Mouse (Mus musculus): Measurements from ENCODE around the gene Psmb11.
"Not testable (repeated sequence)": the region's sequence is repeated elsewhere in the genome, so short reads cannot be mapped to it uniquely, and the experiment has no call there.

The Psmb11 gene

DNA sequence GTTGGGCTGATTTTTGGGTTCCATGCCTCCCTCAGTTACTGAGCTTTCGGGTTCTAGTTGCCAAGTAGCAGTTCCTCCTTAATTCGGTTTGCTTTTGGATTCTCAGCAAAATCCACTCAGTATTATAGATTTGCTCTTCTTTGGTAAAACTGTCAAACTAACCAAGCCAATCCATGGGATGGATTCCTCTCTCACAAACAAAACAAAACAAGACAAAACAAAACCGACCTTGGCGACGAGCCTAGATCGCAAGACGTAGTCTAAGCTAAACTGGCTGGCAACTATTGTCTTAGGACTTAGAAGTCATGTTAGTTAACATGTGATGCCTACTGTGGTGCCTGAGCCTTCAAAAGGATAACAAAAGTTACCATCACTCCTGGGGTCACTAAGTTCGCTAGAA lies 17.5 kb upstream of the Psmb11 start:
- DNase-seq = no peak

DNA sequence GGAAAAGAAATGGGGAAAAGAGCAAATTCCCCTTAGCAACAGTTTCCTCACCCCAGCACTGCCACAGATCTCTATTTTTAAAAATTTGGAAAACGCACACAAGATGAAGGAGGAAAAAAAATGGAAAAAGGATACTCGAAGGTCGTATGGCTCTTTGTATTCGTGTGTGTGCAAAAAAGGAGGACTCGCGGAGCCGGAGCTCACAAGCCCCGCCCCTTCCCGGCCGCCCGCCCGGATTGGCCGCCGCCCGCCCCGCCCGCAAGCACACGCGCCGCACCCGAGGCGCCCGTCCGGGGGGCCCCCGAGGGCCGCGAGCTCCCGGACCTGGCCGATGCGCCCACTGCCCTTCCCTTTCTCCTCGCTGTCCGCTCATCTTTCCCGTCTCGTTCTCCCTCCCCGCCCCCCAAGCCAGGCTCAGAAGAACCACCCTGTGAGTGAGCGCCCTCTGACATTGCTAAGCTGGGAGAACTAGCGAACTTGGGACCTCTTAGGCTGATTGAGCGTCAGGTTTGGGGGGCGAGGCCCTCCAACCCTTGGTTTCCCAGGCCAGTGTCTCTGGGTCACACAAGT lies 15.4 kb upstream of the Psmb11 start, which contains the start of gene 4931414P19Rik:
4931414P19Rik (minus strand) TSS at position 242 of the 570 bp plus-strand sequence.
- DNase-seq = peak; percentile 59 to 61

DNA sequence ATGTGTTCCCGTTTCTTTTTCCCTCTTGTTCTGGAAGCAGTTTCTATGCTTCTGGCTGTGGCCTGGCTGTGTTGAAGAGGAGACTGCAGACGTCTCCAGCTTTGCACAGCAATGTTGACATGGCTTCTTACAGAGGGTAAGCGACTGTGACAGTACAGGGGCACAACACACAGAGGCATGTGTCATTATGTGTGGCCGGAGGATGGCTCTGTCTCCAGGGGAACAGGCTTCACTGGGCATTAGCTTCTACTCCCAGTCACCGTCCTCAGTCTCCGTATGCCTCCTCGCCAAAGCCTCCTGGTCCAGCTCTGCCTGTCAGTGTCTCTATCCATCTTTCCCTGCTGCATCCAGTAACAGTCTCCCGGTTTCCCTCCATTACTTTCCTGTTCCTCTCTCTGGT lies 14.0 kb upstream of the Psmb11 start:
- no peak for DNase-seq

DNA sequence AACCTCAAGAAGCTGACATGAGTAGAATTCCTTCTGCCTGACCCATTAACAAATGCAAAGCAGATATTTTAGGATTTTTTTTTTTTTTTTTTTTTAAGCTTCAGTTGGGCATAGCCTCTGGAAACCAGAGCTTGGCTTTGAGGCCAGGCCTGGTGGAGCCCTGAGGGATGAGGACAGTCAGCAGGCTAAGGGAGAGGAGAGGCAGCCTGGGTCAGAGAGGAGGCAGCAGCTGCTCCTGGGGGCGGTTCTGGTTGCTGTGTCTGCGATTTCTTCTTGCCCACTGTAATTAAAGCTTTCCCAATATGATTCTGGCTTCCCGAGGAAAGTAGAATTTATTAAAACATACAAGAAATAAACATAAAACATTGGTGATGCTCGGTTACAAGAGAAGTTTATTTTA lies 12.0 kb upstream of the Psmb11 start:
- DNase-seq = no peak

DNA sequence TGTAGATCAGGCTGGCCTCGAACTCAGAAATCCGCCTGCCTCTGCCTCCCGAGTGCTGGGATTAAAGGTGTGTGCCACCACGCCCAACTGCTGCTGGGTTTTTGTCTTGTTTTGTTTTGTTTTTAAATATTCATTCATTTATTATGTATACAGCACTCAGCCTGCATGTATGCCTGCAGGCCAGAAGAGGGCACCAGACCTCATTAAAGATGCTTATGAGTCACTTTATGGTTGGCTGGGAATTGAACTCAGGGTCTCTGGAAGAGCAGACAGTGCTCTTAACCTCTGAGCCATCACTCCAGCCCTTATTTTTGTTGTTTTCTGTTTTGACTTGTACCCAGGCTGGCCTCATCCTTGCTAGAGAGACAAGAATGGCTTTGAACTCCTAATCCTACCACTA lies 11.3 kb upstream of the Psmb11 start:
- DNase-seq = no peak

DNA sequence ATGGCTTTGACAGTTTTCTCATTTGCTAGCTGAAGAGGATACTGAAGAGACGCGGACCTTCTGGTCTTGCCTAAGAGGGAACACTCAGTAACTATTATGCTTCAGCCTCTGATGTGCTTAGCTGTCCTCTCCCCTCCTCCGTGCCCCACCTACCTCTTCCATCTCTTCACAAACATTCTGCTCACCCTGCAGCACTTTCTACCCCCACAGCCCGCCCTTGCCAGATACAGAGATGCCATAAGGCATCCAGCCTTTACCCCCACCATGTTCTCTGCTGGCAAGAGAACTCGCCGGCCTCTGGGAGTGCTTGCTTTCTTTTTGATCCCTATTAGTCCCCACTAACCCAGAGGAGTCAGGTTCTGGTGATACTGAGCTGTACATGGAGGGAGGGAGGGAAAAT lies 10.6 kb upstream of the Psmb11 start:
- DNase-seq = no peak

DNA sequence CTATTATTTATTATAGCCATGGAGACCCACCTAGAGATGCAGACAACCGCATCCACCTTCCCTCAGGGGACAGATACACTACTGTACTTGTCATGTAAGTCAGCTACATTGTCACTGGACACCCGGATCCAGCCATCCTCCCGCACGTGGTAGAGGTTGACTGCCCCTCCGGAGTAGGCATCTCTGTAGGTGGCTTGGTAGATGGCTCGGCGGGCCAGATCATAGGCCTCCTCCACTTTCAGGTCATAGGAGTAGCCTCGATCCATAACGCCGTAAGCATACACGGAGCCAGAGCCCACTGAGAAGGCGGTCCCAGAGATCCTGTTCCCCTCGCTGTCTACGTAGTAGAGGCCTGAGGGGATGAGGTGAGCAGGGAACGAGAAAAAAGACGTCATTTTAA lies 7.1 kb upstream of the Psmb11 start:
- not testable (repeated sequence) for DNase-seq

DNA sequence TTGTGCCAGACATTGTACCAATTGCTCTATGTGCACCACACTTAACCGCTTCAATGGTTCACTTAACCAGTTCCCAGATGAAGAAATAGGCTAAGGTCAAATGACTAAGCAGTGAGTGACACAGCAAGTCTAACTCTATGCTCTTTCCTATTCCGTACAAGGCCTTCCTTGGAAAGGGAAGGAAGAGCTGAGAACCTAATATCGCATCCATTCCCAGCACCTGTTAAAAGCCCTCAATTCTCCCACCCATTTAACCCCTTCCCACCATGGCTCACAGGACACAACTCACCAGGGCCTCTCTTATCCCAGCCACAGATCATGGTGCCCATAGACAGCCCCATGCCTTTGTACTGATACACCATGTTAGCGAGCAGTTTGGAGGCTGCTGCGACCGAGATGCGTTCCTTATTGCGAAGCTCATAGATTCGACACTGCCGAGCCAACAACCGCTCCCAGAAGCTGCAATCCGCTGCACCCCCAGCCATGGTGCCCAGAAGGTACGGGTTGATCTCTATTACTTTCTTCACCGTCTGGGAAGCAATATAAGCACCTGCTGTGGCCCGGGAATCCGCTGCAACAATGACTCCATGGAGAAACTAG lies 4.9 kb upstream of the Psmb11 start:
- no peak for DNase-seq

DNA sequence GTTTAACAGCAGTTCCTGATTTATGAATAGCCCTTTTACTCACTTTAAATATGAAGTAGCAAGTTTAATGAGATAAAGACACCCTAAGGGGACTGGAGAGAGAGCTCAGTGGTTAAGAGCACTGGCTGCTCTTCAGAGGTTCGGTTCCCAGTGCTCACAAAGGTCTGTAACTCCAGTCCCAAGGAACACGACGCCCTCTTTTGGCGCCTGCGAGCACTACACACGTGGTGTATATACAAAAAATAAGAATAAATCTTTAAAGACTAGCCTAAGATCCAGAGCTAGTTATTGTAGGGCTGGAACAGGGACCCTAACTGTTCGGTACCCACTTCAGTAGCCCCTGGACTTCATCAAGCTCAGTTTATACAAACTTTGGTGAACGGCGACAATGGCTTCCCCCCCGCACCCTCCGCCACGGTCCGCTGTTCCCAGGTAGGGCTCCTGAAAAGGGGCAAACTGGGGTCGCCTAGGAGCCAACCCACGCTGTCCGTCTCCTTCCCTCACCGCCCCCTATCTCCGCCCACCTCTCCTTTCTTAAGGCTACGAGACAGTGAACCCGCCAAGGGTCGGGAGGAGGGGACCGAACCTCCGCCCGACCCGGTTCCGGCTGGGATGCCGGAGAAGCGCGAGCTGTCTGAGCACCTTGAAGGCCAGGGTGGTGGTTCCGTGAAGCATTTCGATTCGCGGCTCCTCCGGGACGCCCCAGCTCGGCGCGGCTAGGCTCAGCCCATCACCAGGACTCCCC lies 3.9 kb upstream of the Psmb11 start:
- DNase-seq = no peak

DNA sequence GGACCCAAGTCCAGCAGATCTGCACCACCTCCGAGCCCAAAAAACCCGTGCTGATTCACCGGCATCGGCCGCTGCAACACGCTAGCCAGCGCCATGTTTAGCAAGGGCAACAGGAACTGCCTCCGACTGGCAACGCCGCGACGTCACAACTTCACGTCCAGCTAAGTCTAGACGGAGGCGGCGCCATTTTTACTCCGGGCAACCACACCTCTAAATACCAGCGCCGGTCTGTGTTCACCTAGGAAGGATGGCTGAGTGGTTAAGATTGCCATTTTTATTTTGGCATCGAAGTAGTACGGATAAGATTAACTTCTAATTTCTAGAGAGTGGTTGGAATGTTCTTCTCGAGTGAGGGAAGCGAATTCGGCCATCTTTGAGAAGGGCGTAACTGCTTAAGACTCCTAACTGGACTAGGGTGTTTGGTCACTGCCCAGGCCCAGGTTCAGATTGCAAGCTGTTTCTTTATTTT lies 3.3 kb upstream of the Psmb11 start, which contains the start of gene Psmb5:
Psmb5 (minus strand) TSS at position 126 of the 469 bp plus-strand sequence.
- peak; percentile 72 to 80 for DNase-seq

DNA sequence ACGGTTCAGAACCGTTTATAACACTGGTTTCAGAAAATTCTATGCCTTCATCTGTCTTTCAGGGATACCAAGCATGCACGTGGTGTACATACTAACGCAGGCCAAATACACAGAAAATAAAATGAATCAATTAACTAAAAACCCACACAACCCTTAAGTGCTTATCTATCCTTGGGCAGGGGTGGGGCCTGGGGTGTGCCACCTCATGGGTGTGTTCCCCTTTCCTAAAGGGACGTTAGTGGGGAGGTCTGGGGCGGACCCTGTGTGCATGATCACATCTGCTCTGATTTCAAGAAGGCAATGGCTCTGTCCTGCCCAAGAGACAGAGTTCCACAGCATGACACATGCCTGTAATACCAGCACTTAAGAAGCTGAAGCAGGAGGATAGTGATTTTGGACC lies 2.1 kb downstream of the Psmb11 start:
- no peak for DNase-seq

DNA sequence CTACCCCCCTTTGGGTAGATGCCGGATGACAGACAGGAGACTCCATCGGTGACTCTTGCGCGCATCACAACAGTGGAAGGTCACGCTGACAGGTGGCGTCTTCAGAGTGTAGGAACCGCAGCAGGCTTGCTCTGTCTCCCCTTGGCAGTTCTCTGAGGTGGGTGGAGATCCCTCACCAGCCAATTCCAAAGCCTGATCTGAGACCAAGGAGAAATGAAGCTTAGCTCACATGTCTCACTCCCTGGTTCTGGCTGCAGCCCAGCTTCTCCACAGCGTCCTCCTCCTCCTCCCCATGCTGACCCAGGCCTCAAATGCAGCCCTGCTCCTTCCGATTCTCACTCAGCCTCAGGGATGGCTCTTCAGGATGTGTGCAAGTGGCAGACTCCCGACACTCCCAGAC lies 3.7 kb downstream of the Psmb11 start:
- DNase-seq = no peak

DNA sequence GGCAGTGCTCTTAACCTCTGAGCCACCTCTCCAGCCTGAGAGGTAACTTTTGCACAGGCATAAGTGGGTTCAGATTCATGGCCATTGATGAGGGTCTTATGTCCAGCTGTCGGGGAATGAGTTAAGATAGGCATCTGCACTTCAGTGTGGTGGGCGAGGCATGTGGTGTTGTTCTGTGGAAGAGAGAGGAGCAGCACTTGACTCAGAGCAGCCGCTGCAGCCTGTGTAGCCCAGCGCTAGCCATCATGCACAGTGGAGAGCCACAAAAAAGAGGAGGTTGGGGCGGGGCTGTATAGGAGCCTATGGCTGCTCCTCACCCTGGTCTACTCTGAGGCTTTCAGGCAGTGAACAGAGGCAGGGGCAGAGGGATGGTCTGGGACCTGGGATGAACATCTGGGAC lies 6.9 kb downstream of the Psmb11 start:
- no peak for DNase-seq

DNA sequence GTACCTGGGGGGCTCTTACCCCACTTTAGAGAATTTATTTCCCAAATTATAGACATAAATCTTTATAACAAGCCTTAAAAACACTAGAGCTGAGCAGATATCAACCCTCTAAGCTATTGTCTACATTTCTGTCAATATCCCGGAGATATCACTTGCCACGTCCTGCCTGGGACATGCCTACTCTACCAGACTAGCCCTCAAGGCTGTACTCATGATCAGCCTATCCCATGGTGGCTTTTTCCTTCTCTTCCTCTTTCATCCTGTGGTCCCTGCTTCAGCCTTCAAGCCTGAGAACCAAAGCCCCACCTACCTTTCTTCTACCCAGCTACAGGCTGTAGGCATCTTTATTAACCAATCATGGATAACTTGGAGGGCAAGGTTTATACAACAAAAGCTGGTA lies 8.6 kb downstream of the Psmb11 start:
- DNase-seq = no peak

DNA sequence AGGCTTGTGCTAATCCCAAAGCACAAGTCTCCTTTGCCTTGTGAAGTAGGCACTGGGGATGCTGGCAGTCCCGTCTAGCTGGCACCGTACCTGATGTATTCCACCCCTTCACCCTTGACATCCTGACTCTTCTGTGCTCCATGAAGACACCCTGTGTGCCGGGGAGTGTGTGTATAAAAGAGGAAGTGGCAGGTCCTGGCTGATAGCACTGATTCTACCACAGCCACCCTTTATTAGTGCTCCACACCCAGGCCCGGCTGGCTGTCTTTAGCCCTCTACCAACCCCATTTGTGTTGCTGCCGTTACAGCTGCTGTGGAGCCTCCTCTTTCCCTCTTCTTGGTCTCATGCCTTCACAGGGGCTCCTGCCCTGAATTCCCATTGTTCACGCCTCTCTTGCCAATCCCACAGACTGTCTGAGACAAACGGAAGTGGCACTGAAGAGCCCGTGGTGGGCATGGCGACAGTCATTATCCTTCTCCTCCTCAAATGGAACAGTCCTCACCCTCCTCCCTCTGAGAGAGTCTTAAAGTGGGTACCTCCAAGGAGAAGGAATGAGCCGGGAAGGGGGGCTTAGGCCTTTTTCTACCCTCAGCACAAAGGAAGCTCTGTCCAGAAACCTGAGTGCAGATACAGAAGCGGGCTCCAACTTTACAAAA lies 9.5 kb downstream of the Psmb11 start:
- DNase-seq = no peak

DNA sequence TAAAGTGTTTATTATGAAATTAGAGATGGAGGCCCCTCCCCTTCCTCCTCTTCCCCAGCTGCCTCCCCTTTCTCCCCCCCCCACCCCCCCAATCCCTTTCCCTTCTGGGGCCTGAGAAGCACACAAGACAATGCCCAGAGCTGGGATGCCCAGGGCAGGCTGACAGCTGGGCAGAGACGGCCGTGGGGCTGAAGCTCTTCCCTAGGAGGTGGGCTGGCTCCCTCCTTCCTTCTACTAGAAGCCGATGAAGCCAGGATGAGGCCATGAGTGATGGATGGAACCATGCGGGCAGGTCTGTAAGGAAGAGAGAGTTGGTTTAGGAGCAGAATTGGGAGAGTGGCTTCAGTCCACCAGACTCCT lies 10.0 kb downstream of the Psmb11 start:
- DNase-seq = no peak

DNA sequence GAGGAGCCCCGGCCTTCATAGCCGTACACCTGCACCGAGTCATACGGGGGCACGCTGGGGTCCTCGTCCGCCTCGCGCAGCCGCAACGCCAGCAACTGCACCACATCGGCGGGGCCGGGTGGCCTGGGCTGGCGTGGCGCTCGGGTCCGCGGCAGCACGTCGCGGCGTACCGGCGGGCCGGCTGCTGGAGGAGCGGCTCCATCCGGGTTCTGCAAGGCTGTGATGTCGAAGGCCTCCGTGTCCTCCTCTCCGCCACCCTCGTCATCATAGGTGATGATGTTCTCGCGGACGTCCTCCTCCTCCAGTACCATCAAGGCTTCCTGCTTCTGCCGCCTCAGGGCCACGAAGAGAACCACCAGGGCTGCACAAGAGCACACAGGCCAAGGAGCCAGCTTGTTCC lies 11.0 kb downstream of the Psmb11 start:
- DNase-seq = no peak

DNA sequence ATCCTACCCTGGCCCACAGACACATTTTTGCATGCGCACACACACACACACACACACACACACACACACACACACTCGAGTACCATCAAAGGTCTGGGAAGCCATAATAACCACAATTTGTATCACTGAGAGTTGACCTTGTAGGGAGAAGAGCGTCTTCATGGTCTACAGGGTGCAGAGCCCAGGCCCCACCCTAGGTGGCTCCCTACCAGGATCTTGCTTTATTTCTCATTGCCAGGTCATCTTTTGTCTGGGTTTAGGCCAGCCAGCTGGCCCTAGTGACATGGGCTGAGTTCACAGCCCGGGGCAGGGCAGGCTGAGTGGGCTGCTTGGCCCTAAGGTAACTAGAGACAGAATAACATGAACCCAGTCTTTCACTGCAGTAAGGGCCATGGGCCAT lies 12.9 kb downstream of the Psmb11 start:
- DNase-seq = no peak

DNA sequence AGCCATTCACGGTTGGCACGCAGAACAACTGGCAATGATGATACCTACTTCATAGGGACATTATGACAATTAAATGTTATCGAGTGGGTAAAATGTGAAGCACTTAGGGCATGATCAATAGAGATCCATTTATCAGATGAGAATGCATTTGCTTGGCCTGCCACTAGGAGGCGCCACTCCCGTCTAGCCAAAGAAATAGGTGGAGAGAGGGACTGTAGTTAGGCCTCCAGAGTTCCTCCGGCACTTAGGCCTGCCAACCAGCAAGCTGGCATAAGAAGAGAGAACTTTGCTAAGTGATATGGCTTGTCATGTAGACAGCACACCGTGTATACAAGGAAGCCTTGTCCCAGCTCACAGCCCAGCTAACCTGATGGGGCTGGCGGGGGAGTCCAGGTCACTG lies 15.7 kb downstream of the Psmb11 start:
- DNase-seq = no peak

DNA sequence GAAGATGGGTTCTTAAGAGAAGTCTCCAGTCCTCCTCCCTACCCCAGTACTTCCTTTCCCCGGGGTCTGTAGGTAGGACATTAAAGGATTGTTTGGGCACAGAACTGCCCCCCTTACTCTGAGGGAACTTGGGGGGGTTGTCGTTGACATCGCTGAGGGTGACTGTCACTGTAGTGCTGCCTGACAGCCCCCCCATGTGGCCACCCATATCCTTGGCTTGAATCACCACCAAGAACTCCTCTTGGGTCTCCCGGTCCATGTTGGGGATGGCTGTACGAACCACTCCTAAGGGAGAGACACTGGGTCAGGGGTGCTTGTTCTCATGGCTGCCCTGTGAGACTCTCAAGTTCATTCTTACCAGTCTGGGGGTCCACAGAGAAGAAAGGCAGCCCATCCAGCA lies 17.0 kb downstream of the Psmb11 start:
- no peak for DNase-seq

DNA sequence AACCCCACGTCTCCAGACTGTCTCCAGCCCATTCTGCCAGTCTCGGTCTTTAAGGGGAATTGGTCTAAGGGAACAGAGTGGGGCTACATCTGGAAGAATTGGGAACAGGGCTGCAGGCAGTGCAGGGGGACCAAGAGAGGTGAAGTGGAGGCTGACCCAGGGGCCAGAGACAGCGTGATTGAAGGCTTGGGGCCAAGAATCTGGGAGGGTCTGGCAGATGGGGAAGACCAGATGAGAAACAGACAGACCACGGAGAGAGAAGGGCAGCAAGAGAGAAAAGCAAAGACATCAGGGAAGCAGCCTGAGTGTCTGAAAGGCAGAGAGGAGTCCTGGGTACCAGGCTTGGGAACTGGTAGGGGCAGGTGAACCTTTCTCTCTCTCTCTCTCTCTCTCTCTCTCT lies 18.9 kb downstream of the Psmb11 start:
- no peak for DNase-seq

DNA sequence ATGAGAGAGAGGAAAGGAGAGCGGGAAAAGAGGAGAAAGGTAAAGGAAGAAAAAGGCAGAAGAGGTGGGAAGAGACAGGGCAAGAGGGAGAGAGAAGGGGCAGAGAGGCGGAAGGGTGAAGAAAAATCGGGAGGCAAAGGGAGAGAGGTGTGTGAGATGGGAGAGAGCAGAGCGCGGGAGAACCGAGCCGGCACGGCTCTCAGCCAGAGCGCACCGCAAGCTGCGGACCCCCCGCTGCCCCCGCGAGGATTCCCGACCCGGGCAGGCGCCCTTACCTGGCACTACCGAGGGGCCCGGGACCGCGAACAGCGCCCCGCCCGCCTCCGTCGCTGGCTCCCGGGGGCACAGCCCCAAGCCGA lies 19.7 kb downstream of the Psmb11 start, which contains the start of gene Gm17606:
Gm17606 (plus strand) TSS at position 7 of the 359 bp plus-strand sequence.
- DNase-seq = no peak

DNA sequence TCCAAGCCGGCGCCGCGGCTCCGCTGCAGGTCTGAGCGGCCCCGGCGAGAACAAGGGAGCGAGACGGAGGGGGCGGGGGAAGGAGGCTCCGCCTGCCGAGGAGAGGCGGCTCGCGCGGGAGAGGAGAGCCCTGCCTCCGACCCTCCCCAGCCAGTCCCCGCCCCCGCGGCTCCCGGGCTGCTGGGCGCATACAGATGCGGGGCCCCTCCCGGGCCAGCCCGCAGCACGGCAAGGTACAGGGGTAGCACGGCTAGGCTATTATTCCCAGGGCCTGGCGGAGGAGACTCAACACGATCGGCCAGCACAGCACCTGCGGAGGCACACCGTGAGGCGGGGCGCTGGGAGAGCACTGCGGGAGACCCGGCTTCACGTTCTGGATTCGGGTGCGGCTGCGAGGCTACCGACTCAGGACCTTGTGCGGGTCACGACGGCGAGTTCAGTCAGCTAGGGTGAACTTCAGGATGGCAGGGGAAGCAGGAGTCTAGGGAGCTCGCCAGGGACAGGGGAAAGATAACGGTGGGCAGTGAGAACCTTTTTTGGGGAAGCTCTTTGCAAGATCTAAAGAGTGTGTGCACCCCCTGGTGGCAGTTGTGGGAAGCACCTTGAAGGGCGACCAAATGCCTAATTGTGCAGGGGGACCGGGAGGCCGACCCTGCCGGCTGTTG lies 20.2 kb downstream of the Psmb11 start, which contains the start of gene Cdh24:
Cdh24 (minus strand) TSS at position 60 of the 665 bp plus-strand sequence.
- DNase-seq = peak; percentile 88 to 89

Measured in thymus, adult 18-20 months (tissue).